Mouse (Mus musculus): ENCODE results near the gene Chit1. TPM values are rescaled to one million over a fixed set of nuclear protein-coding genes. Genes with fewer than 3 reads are reported as not detected.

Chit1 gene
- total RNA-seq, 2 experiments from 2014 or later = 0.07 to 0.83 TPM

DNA sequence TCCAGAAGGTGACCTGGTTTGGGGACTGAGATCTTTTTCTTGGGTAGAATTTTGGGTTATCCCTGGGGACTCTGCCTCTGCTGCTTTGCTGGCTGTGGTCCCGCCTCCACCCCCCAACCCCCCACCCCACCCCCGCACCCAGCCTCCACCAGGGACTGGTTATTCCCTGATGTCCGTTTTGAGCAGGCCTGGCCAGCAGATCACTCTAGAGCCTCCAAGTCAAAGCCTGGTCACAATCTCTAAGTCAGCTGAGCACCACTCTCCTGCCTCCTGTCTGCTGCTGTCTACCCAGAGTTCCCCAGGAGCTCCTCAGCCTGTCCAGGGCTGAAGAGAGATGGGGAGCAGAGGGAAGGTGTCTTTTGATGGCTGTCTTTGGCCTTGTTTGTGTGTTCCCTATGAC is 25.3 kb downstream of the Chit1 start:
- no peak for ATAC-seq (ENCODE audit: poor library complexity, severe bottlenecking)

DNA sequence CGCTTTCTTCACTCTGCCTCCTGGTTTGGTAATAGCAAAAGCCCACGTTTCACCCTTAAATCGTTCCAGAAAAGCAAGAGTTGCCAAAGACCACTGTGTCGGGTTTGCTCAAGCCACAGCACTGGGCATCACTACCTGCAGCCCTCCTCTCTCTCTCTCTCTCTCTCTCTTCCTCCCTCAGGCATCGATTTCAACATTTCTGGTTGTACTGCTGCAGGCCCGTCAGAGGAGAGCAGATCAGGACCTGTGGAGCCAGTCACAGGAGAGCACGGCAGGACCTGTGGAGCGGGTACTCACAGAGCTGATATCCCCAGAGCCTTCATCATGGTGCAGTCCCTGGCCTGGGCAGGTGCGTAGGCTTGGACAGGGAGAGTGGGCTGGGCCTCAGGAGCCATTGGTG is 27.4 kb downstream of the Chit1 start:
- ATAC-seq (ENCODE audit: poor library complexity, severe bottlenecking) = no peak

DNA sequence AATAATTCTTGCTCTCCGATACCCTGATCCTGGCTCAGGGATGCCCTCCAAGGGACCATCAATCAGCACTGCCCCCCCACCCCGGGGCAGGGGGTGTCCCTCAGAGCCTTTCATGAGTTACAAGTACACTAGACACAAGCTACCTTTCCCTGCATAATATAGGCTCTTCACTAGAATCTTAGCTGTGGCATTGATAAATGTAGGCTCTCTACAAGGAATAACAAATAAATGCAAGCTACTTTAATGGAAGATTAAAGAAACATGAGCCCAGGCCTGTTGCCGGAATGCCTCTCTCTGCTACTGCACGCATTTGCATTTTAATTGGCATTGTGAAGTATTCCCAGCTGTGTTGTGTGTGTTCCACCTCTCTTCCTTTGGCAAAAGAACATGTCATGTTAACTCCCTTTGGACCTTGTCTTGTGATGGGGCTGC is 31.3 kb downstream of the Chit1 start:
- ATAC-seq (ENCODE audit: poor library complexity, severe bottlenecking) = no peak

DNA sequence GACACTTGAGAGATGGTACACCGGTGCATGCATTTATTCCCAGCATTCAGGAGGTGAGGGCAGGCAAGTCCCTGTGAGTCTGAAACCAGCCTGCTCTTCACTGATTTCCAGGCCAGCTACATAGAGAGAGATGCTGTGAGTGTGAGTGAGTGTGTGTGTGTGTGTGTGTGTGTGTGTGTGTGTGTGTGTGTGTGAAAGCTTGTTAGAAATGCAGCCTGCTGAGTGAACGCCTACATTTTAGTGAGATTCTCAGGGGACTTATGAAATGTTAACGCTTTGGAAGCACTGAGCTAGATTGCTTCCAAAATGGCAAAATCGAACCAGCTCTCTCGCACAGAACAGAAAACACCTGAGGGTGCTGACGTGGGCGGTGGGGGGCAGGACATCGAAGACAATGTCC is 35.0 kb downstream of the Chit1 start:
- ATAC-seq (ENCODE audit: poor library complexity, severe bottlenecking) = no peak

DNA sequence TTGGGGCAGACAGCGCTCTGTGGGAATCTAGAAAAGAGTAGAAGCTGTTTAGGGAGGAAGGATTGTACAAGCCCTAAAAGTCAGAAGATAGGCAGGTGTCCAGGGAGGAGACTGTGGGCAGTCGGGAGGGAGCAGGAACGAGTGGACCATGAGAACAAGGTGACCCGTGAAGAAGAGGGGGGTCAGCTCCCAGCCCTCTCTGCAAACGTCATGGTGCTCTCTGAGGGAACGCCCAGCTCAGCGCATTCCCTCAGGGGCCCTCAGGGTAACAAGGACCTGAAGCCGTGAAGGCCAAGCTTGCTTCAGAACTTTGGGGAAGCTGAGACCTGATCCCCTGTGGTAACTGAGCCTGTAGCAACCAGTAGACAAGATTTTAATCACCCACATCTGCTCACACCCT is 39.0 kb downstream of the Chit1 start:
- no peak for ATAC-seq (ENCODE audit: poor library complexity, severe bottlenecking)

DNA sequence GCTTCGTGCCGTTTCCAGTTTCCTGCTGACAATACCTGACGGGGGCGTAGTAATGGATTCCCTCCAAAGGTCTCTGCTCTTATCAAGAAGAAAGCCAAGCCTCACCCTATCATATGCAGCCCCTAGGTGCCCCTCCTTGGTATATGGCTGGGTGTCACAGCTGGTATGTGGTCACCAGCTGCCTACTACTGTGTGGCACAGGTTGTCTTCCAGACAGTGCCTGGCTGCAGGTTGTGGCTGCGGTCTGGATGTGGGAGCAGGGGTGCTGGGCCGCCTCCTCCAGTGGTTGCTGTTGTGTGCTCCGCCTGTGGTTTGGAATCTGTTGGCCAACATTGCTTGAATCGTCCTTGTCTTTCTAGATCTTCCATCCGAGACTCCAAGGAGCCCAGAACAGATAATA is 39.7 kb downstream of the Chit1 start:
- no peak for ATAC-seq (ENCODE audit: poor library complexity, severe bottlenecking)

DNA sequence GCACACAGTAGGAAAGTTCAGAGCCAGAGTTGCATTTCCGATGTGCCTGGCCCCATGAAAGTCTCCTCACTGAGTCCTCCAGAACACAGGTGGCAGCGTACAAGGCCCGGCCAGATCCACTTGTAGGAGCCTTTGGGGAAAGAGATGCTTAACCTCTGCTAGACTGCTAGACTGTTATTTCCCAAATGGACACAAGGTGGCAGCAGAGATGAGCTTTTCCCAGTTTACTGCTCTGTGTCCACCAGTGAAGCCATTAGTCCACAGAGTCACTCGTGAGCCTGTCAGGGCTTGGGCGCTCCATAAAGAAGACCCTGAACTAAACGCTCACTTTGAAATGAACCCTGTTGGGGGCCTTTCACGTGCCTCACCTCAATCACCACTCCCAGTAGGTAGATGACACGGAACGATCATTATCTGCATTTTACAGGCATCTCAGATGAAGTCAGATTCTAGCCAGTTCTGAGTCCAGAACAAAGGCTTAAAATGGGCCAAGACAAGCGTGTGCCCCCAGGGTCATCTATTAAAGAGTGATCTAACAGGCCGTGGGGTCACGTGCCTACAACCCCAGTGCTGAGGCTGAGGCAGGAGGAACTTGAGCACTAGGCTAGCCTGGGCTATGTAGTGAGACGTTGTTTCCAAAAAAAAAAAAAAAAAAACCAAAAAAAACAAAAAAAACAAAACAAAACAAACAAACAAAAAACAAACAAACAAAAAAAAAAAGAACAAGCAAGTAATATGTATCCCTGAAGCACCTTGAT is 40.8 kb downstream of the Chit1 start:
- ATAC-seq (ENCODE audit: poor library complexity, severe bottlenecking) = peak; percentile 94

DNA sequence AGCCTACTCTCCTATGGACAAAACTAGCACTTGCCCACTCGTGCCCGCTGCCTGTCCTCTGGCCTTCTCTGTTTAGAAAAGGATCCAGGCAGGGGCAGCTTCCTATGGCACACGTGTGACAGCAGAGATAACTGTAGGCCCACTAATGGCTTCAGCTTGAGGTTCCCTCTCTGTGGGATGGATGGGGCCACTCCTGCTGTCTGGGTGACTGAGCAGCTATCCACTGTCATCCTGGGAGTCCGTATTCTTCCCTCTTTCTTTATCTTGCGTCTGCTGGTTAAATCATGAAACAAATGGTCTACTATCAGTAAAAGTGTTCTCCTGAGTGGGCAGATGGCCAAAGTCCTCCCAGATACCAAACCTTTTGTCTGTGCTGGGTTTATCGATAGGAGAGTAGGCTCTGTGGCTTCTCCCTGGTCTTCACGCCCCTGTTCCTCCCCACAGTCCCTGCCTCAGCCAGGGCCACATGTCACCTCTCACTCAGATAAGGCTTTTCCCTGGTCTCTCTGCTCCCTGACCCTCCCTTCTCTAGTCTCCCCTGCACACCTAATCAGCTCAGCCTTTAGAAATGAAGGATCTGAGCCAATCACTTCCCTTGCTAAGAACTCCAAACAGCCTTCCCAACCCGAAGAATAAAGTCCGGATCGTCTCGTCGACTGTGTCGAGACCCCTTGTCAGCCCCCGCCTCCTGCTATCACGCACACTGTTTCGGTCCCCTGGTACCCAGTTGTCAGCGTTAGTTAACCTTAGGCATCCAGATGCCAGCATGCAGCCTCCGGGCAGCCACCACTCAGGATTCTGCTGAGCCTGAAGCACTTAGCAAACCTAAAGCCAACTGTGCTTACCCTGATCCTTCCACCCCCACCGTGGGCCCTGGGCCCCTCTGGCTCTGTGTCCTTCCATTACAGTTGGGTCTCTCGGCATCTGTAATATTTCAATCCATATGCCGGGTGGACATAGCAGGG is 41.9 kb downstream of the Chit1 start:
- no peak for ATAC-seq (ENCODE audit: poor library complexity, severe bottlenecking)

DNA sequence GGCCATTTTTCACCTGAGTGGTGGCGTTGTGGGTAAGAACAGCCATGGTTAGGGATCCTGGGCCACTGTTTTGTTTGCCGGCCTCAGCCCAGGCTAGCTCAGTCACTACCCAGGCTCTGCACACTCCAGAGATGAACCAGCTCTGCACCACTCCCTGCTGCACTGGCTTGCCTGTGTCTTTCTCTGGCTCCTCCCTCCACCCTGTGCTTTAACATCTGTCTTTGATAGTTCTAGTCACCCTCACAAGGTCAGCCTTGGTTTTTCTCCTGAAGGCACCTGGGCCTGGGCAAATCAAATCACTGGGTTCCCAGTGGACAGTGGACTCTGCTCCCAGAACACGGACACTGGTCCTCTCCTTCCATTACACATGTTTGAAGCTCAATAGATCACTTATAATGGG is 43.1 kb downstream of the Chit1 start:
- ATAC-seq (ENCODE audit: poor library complexity, severe bottlenecking) = no peak

DNA sequence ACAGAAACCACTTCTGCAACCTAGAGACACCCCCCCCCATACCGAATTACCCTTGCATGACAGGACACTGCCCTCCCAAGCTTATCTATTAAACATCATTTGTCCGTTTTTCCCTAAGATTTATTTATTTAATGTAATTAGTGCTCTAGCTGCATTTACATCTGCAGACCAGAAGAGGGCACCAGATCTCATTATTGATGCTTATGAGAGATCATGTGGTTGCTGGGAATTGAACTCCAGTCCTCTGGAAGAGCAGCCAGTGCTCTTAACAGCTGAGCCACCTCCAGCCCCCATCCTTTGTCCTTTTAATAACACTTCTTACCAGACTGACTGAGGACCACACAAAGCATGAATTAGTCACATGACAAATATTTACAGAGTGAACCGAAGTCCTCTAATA is 43.6 kb downstream of the Chit1 start:
- no peak for ATAC-seq (ENCODE audit: poor library complexity, severe bottlenecking)

DNA sequence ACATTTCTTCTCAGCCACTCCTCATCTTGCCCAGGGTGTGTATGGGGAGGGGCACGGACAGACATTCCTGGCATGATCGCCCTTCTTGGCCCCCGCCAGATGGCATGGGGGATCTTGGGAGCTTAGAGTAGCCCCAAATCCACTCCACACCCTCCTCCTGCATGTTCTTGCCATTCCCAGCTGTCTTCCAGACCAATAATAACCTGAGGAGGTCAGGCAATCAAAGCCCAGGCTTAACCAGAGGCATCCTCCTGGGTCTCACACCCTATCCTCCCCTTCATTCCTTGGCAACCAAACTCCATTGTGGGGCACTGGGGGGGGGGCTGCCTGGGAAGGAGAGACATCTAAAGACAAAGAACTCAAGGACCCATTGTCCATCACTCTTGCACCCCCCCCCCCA is 49.4 kb downstream of the Chit1 start:
- no peak for ATAC-seq (ENCODE audit: poor library complexity, severe bottlenecking)

DNA sequence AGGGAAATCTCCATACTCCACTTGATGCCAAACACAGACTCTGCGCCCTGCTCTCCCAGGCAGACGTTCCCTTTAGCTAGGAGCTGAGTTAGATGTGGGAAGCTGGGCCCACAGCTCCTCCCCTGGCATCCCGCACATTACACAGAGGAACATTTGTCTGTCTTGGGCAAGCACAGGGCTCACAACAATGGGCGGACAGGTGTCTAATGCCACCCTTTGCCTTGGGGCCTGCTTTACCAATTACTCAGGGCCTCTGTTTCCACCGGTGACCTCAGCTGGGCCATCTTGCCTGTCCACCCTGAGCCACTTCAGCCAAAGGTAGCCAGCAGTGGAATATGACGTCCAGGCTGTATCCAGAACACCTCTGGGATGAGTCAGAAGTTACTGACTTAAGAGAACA is 50.4 kb downstream of the Chit1 start:
- ATAC-seq (ENCODE audit: poor library complexity, severe bottlenecking) = no peak

DNA sequence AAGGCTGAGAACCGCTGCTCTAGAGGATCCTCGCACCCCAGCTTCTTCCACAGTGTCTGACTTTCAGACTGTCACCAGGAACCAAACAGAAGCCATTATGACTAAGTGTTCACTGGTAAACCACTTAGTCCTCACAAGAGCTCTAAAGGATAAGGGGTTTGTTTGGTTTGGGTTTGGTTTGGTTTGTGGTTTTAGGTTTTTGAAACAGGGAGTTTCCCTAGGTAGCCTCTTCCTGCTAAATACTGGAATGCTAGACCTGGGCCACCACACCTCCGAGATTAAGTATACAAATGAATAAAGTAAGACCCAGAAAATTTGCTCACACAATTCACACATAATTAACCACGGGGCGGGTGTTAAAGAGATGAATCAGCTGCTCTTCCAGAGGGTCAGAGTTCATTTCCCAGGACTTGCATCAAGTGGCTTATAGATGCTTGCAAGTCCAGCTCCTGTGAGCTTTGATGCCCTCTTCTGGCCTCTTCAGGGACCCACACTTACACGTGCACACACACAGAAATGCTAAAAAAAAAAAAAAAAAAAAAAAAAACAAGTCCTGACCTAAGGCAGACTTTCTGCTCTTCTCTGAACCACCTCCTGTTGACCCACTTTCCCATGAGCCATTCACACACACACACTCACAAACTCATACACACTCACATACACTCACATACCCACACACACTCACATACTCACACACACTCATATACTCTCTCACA is 51.6 kb downstream of the Chit1 start:
- no peak for ATAC-seq (ENCODE audit: poor library complexity, severe bottlenecking)

DNA sequence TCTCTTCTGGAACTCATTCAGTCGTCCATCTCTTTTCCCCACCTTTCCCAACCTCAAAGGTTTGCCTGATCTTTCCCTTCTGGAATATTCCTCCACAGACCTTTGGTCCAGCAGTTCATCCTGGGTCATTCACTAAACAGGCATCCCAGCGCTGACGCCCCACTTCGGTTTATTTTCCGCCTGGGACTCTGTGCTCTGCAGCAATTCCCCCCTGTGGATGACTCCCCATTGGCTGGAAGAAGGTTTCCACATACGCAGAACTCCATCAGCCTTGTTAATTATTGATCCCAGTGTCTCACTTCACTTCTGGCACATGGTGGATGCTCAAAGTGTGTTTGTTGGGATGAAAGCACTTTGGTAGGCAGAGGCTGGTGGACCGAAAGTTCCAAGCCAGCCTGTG is 52.4 kb downstream of the Chit1 start:
- ATAC-seq (ENCODE audit: poor library complexity, severe bottlenecking) = no peak

DNA sequence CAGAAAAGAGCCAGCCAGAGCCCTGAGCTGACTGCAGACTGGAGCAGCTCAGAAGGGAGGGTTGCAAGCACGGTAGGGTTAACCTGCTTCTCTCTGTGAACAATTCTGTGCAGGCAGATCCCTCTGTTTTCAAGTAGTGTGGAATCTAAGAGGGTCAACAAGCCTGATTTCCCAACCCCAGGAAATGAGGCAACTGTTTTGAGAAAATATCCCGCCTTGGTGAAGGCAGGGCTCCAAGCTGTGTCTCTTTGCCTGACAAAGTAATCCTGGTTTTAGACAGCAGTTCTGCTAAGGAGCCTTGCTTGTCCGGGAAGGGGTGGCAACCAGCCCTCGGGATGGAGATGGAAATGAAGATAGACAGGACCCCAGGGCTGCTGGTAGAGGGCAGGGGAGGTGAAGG is 53.4 kb downstream of the Chit1 start:
- ATAC-seq (ENCODE audit: poor library complexity, severe bottlenecking) = no peak

DNA sequence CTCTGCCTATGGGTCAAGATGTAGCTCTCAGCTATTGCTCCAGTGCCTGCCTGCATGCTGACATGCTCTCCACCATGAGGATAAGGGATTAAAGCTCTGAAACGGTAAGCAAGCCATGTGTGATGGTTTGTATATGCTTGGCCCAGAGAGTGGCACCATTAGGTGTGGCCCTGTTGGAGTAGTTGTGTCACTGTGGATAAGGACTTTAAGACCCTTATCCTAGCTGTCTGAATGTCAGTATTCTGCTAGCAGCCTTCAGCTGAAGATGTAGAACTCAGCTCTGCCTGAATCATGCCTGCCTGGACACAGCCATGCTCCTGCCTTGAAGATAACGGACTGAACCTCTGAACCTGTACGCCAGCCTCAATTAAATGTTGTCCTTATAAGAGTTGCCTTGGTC is 55.5 kb downstream of the Chit1 start:
- no peak for ATAC-seq (ENCODE audit: poor library complexity, severe bottlenecking)

DNA sequence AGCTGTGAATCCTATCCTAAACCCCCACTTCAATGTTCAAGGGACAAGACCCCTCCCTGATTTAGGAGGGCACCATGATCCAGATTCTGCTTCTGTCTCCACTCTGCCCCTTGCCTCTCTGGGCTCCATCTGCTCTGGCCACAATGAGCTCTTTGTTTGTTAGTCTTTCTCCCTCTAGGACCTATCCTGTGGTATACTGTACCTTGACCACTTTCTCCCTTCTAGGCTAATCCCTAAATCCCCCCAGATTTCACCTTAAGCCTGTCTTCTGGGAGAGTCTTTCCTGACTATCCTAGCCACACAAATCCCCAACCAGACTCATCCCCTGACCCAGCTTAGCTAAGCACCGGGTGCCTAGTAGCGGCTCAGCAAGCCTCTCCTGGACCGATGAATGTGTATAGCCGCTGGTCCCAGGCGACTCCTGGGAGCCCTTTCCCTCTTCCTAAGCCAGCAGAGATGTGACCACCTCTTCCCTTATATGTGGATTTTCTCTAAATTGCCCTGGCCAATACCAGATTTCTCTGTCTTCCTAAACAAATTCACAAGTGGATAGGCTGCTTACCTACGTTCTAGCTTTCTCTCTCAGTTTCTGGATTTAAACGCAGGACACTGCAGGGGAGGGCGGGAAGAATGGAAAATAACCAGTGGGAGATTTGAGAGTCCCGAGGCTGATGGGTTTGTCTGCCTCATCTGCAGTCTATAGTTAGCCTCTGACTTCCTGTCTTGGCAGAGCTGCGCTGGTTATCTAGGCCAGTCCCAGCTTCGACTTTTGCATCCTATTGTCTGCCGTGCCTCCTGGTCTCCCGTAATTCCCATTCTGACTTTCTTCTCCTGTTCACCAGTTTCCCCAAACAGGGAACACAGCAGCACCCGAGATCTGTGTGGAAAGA is 56.6 kb downstream of the Chit1 start:
- no peak for ATAC-seq (ENCODE audit: poor library complexity, severe bottlenecking)

DNA sequence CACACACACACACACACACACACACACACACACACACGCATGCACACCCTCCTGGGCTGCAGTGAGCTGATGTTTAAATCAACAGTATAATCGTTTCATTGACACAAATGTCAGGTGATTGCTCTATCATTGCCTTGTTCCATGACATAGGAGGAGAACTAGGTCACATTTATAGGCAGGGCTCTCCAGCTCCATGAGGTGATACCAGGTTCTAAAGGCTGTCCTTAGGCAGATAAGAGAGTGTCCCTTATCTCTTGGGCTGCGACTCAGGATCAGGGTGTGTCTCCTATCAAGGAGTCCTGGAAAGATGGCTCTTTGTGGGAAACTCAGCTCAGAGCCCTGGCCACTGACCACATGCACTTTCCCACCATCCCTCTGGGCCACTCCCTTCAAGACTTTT is 57.5 kb downstream of the Chit1 start:
- ATAC-seq (ENCODE audit: poor library complexity, severe bottlenecking) = no peak

DNA sequence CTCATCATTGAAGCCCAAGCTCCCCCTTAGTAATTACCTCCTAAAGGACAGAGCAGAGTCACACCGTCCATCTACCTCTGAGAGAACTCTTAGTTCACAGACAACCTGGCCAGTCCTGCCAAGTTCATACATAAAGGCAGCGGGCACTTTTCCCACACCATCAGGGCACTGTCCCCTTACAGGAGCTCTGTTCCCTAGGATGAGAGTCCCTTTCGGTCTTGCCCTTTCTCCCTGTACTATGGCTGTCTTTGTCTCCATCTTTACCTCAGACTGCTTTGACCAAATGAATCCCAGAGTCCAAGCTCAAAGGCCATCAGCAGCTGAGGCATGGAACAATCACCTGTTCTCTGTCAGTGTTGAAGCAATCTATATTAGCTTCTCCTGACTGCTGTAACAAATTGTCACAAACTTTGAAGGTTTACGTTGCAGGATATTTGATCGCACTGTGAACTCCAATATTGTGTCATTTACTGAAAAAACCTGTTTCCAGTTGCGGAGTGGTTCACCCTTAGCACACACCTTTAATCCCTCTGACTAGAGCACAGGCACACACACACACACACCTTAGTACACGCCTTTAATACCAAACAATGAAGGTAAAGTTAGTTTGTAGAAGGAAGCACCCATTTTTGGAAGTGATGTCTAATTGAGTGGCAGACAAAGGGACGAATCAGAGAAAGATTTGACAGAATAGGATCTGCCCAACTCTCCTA is 58.1 kb downstream of the Chit1 start:
- ATAC-seq (ENCODE audit: poor library complexity, severe bottlenecking) = no peak

DNA sequence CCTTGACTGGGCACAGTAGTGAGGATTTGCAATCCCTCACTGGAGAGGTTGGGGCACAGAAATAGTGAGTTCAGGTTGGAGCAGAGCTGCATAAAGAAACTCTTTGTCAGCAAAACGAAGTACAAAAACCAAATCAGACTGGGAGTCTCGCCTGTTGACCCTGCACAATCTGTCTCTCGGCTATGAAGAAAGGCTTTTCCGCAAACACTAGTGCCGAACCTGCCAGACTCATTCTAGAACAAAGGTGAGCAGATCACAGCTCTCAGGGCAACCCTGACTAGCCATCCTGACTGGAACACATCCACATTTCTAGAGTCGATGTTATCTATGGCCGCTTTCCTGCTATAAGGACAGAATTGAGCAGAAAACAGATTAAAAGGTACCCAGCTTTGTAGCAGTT is 62.0 kb downstream of the Chit1 start:
- no peak for ATAC-seq (ENCODE audit: poor library complexity, severe bottlenecking)

Measured in megakaryocyte, adult 5-6 weeks (primary cell).